Mouse (Mus musculus) bone marrow macrophage, adult 2 months (primary cell): ENCODE measurements around the gene Dock2.

ENCODE experiments used
- CTCF ChIP-seq: IDR thresholded peaks from 2 replicates; pipeline ENCODE4 v1.5.1; 2012; ENCODE audit warnings: low read depth, mild to moderate bottlenecking, low read length, moderate library complexity
- POLR2A ChIP-seq: IDR thresholded peaks from 2 replicates; pipeline ENCODE4 v1.6.1; 2012; ENCODE audit warnings: mild to moderate bottlenecking, low read depth, low read length, borderline replicate concordance

DNA sequence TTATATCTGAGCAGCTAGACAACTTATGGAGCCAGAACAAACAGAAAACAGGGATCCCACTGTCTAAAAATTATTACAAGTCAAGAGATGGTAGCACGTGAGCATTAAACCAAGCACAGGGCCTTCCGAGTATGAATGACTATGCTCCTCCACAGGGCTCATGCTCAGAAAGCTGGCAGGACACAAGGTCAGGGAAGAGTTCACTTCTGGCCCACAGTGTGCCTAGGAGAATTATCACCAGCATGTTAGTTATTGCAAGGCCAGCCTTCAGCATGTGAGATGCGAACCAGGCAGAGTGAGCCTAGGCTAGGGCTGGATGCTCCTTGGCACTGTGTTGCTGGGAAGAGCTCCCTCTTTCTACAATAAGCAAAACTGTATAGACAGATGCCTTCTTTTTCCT lies 475.0 kb downstream of the Dock2 start:
- TF ChIP-seq POLR2A (no peak), CTCF (no peak)
